Mouse (Mus musculus) ZHBTc4 (cell line): ENCODE data around the gene Mtfp1.
"Not testable (repeated sequence)": the region's sequence is repeated elsewhere in the genome, so short reads cannot be mapped to it uniquely, and the experiment has no call there.

Experiments
- DNase-seq: peaks from one replicate; pipeline ENCODE4 v3.0.0-alpha.2; 2011; ENCODE audit warnings: low read depth, low spot score

The Mtfp1 gene

GRCm38 (mm10) chr11:4115407-4115806, 20.2 kb upstream of the Mtfp1 start:
- no peak for DNase-seq

DNA sequence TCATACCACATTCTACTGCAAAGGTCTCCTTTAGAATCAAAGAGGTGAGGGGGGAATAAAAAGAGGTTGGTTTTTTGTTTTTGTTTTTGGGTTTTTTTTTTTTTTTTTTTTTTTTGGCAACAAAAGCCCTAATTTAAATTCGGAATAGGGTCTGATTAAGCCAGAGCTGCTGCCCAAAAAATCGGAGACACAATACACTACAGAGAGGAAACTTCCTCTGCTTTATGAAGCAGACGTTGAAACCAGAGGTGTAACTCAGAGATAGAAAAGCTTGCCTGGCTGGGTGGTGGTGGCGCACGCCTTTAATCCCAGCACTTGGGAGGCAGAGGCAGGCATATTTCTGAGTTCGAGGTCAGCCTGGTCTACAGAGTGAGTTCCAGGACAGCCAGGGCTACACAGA, 19.3 kb upstream of the Mtfp1 start:
- DNase-seq, result not testable (repeated sequence)

- DNase-seq, result no peak
Measured at GRCm38 (mm10) chr11:4113970-4114369, 18.7 kb upstream of the Mtfp1 start.

GRCm38 (mm10) chr11:4113496-4113895, 18.3 kb upstream of the Mtfp1 start:
- no peak for DNase-seq

GRCm38 (mm10) chr11:4112861-4113260, 17.6 kb upstream of the Mtfp1 start:
- no peak for DNase-seq

DNA sequence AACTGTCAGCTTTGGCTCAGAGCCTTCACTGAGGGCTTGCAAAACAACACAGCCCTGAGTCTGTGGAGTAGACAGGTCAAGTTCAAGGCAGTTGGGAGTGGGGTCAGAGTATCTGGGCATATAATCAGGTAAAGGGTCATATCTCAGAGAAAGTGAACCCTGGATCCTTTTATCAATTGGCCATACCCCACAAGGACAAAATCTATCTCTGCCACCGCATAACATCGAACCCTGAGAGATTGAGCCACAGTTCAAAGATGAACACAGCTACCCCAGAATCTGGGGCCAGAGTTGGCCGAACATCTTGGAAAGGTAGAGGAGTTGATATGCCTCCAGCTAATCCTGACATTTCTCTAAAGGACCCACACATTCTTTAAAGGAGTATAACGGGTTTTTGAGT, 16.8 kb upstream of the Mtfp1 start:
- DNase-seq, result no peak

DNA sequence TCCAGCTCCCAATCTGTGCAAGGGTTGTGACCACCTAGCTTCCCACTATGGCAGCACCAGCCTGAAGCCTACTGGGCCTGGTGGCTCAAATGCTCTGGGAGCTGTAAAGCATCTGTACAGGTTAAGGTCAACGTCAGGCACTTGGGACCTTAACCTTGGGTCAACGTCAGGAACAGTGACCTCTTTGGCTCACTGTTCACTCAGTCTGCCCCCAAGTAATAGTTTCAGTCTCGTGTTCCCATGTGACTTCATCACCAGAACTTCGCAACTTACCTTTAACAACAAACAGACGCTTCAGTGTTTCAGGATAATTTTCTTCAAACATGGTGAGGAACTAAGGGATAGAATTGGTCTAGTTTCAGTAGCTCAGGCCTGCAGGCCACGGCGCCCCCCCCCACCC, 13.4 kb upstream of the Mtfp1 start:
- DNase-seq, result no peak

GRCm38 (mm10) chr11:4107901-4108300, 12.7 kb upstream of the Mtfp1 start:
- DNase-seq, result not testable (repeated sequence)

- no peak for DNase-seq
Measured at GRCm38 (mm10) chr11:4105444-4105843, 10.2 kb upstream of the Mtfp1 start.

DNA sequence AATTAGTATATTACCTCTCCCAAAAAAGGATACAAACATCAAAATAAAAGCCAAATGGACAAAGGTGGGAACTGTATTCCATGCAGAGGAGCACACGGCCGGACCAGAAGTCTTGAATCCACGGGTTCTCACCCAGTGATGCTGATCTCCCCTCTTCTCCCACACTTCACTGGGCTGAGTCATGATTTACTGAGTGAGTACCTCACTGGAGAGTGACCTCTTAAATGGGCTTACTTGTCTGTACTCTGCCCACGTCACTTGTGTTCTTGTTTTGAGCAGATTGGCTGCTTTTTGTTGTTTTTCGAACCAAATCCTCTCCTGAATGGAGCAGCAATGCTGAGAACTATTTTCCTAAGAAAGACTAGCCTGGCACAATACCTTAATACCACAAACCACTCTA, 9.7 kb upstream of the Mtfp1 start:
- no peak for DNase-seq

DNA sequence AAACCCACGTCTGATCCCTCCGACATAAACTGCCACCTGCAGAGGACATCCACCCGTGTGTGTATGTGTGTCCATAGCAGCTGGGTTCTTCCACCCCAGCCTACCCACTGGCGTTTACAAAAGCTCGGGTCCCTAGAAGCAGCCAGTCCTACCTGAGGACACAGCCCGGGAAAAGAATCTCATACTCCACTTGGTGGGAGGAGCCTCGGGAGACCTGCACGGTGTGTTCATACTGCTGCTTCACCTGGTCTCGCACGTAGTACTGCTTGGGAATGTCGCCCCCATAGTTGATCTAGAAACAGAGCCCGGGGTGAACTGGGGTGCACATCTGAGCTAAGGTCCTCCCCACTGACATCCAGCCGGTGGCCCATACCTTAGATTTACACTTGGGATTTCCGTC, 8.3 kb upstream of the Mtfp1 start:
- no peak for DNase-seq

DNA sequence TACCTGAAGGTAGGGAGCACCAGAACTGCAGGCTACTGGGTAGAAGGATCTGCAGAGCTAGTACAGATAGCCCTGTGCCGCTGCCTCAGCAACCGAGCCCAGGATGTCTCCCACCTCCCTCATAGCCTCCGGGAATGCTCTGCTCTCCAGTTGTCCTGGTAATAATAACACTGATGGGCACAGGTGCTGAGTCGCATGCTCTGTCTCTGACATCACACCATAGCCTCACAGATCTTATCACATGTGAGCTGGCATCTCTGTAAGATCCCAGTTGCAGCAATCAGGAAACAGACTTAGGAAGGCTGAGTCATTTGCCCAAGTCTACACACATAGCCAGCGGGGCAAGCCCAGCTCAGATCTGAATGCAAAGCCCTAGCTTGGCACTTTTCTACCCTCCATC, 6.6 kb upstream of the Mtfp1 start:
- no peak for DNase-seq

- DNase-seq, result no peak
Measured at GRCm38 (mm10) chr11:4099447-4099846, 4.2 kb upstream of the Mtfp1 start.

DNA sequence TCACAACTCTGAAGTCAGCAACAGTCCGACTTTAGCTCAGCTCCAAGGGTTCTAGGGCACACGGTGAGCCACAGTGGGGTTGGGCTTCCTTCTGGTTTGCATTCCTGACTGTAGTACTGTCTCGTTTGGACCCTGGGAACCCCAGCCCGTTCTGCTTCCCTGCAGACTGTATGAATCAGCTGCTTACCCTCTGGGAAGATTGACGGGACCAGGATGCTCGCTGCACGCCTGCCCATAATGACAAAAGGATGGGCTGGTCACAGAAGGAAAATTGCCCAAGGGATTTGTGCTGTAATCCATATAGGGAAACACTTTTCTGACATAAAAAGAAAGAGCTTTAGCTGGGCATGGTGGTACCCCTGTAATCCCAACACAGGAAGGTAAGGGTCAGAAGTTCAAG, 3.6 kb upstream of the Mtfp1 start:
- no peak for DNase-seq

DNA sequence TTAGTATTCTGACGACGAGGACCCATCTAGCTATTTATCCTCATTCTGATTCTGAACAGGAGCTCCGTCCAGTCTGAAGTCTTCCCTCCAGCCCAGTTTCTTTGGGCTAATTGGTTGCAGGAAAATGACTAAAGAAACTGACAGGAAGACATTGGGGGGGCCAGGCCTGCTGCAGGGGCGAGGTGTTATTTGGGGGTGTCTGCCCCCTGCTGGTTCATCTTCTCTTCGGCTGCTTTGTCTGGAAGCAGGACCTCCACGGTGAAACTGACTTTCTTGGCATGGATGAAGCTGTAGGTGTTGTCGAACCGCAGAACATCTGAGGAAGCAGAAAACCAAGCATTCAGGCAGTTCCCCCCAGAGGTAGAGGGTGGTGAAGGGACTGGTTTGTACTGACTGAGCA, 2.9 kb upstream of the Mtfp1 start:
- DNase-seq, result no peak

DNA sequence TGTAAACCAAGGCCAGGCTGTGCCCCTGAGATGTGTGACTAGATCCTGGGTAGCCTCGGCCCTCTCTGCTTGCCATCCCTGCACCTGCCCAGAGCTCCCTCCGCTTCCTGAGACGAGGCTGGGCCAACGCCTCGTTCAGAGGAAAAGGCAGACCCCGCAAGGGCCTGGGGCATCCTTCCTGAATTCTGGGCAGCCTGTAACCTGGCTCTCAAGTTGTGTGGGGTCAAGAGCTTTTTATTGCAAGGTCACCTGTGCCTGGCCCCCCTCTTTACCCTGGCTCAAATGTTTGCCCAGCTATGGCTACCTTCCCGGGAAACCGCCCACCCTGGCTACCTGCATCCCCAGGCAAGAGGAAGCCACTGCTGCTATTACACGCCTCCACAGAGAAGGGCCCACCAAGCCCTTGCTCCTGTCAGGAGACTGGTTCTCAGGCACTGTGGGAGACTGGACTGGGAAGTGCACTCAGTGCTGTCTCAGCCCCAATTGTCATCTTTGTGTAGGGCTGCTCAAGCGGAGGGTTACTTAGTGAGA, 1.9 kb upstream of the Mtfp1 start:
- no peak for DNase-seq

DNA sequence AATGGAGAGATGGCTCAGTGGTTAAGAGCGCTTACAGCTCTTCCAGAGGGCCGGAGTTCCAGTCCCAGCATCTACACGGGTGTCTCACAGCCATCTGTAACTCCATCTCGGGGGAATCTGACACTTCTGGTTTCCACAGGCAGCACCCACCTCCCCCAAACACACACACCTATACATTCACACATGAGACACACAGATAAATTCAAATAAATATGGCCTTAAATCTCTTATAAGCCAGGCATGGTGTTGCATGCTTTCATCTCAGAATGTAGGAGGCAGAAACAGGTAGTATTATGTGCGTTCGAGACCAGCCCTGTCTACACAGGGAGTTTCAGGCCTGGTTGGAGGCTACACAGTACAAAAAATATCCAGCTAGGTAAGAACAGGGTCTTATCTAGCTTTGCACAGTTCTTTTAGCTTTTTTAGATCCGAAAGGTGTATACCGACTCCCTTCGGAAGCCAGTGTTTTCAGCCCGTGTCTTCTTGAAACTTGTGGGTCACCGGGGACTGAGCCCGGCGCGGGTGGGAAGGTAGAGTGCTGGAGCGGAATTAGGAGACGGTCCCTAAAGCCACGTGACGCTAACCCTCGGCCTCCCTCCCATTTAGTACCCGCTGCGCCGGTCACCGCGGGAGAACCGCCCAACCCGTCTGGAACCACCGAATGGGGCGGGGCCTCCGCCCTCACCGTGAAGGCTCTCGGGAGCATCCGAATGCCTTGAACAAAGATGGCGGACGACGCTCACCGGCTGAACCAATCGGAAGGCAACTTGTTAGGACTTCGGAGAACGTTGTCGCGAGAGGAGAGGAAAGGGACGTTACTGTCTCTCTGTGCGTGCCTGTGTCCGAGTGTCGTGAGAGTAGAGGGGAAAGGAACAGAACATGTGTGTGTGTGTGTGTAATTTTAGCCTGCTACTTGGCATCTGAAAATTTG, 1.1 kb upstream of the Mtfp1 start:
- peak; percentile 99 for DNase-seq

- DNase-seq, result peak; percentile 94
Measured at GRCm38 (mm10) chr11:4094378-4095170, 671 bp downstream of the Mtfp1 start.

DNA sequence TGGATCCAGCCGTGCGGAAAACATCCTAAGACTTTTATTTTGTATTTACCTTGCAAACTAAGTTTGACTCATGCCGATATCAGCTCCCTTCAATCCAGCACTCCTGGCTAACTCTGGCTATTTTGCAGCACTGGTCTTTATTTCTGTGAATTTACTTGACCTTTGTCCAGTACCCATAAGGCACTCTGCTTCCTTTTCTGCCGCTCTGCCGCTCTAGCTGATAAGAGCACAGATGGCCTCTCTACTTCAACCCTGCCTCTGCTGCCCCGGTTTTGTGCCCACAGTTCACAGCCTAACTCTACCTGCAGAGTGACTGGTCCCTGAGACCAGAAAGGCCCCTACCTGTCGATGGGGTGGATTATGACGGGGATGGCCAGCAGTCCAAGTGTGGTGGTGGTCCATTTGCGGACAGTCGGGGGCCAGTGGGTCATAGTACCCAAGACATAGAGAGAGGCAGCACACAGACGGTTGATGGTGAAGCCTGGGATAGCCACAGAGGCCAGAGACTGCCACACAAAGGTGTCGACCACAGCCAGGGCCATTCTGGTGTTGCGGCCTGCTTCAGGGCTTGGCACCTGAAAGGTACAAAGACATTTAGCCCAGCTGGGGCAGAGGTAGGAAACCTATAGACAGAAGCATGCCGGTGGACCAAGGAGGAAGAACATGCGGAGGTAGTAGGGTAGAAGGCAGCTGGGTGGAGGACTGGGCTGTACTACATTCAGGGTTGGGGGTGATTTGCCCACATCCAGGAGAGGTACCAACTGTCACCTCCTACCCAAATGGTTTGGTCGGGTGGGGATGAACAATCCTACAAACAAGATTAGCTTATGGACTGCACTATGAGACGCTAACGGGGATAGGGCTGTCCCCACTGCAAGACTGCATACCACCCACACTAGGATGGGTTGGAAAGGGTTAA, 1.5 kb downstream of the Mtfp1 start:
- peak; percentile 68 for DNase-seq

DNA sequence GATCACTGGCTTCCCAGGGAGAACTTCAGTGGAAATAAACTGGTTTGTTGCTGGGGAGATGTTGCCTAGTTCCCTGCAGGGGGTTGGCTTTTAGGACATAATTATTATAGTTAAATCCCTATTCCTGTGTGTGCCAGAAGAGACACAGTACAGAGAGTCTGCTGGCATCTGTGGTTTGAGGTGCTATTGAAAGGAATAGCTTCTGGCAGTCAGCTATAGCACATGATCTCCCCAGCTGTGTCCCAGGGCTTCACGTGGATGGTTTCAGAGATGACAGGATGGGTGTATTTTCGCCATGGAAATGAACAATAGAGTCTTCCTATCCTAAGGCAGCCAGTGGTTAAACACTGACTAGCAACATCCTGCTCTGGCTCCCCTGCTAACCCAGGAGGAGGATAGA, 8.0 kb downstream of the Mtfp1 start:
- no peak for DNase-seq

- peak; percentile 16 for DNase-seq
Measured at GRCm38 (mm10) chr11:4086246-4086645, 9.0 kb downstream of the Mtfp1 start.
